Mouse (Mus musculus): ENCODE results near the gene Rab10. TPM values are rescaled to one million over a fixed set of nuclear protein-coding genes. Genes with fewer than 3 reads are reported as not detected.

Rab10 gene
- polyA plus RNA-seq, 1 experiment, result 50.2 TPM

GRCm38 (mm10) chr12:3291849-3292248, 17.9 kb downstream of the Rab10 start:
- TF ChIP-seq MYOD1 (IDR thresholded peaks at IDR 0.05; ENCODE audit: control insufficient read depth, insufficient read length, low read depth), result no peak
- Histone ChIP-seq H3K27me3 (ENCODE audit: control insufficient read depth, insufficient read depth, insufficient read length) (no peaks in the 10 kb centered on the region), H3K36me3 (ENCODE audit: control insufficient read depth, insufficient read depth) (peaks cover 27% of the 10 kb centered on the region), H3K79me2 (ENCODE audit: control insufficient read depth, insufficient read depth) (peaks cover 100% of the 10 kb centered on the region), H3K4me3 (ENCODE audit: insufficient read depth, poor library complexity, severe bottlenecking) (no peak overlapping the region), H3ac (ENCODE audit: control insufficient read depth, insufficient read length, low read depth) (no peak overlapping the region), H3K79me3 (ENCODE audit: low read depth) (peaks cover 95% of the 10 kb centered on the region)

GRCm38 (mm10) chr12:3291038-3291437, 18.7 kb downstream of the Rab10 start:
- H3K79me2 ChIP-seq (ENCODE audit: control insufficient read depth, insufficient read depth), result peaks cover 100% of the 10 kb centered on the region
- no peak overlapping the region for H3K4me3 ChIP-seq (ENCODE audit: insufficient read depth, poor library complexity, severe bottlenecking)
- no peaks in the 10 kb centered on the region for H3K27me3 ChIP-seq (ENCODE audit: control insufficient read depth, insufficient read depth, insufficient read length)
- TF ChIP-seq MYOD1 (IDR thresholded peaks at IDR 0.05; ENCODE audit: control insufficient read depth, insufficient read length, low read depth), result no peak
- TF ChIP-seq FOSL1 (IDR thresholded peaks at IDR 0.05; ENCODE audit: insufficient read depth, low read length, poor library complexity, severe bottlenecking), result no peak
- no peak for TF ChIP-seq USF1 (IDR thresholded peaks at IDR 0.05; ENCODE audit: low read depth)
- TF ChIP-seq MAX (IDR thresholded peaks at IDR 0.05), result no peak
- no peak for TF ChIP-seq CTCF (IDR thresholded peaks at IDR 0.05; ENCODE audit: control insufficient read depth, insufficient read depth, insufficient read length)
- TF ChIP-seq MYOG (IDR thresholded peaks at IDR 0.05; ENCODE audit: control insufficient read depth, extremely low read depth, insufficient read length), result no peak
- no peak for TF ChIP-seq CEBPB (IDR thresholded peaks at IDR 0.05; ENCODE audit: low read depth)
- no peak overlapping the region for H3ac ChIP-seq (ENCODE audit: control insufficient read depth, insufficient read length, low read depth)
- H3K36me3 ChIP-seq (ENCODE audit: control insufficient read depth, insufficient read depth), result peaks cover 24% of the 10 kb centered on the region
- H3K79me3 ChIP-seq (ENCODE audit: low read depth), result peaks cover 95% of the 10 kb centered on the region

GRCm38 (mm10) chr12:3288440-3288839, 21.3 kb downstream of the Rab10 start:
- peaks cover 17% of the 10 kb centered on the region for H3K36me3 ChIP-seq (ENCODE audit: control insufficient read depth, insufficient read depth)
- H3K79me3 ChIP-seq (ENCODE audit: low read depth), result peaks cover 96% of the 10 kb centered on the region
- H3ac ChIP-seq (ENCODE audit: control insufficient read depth, insufficient read length, low read depth), result no peak overlapping the region
- H3K79me2 ChIP-seq (ENCODE audit: control insufficient read depth, insufficient read depth), result peaks cover 100% of the 10 kb centered on the region
- no peak overlapping the region for H3K4me3 ChIP-seq (ENCODE audit: insufficient read depth, poor library complexity, severe bottlenecking)
- TF ChIP-seq MAX (IDR thresholded peaks at IDR 0.05) (no peak), USF1 (IDR thresholded peaks at IDR 0.05; ENCODE audit: low read depth) (no peak), FOSL1 (IDR thresholded peaks at IDR 0.05; ENCODE audit: insufficient read depth, low read length, poor library complexity, severe bottlenecking) (no peak), CEBPB (IDR thresholded peaks at IDR 0.05; ENCODE audit: low read depth) (no peak), MYOG (IDR thresholded peaks at IDR 0.05; ENCODE audit: control insufficient read depth, extremely low read depth, insufficient read length) (no peak), MYOD1 (IDR thresholded peaks at IDR 0.05; ENCODE audit: control insufficient read depth, insufficient read length, low read depth) (no peak), CTCF (IDR thresholded peaks at IDR 0.05; ENCODE audit: control insufficient read depth, insufficient read depth, insufficient read length) (no peak)
- no peaks in the 10 kb centered on the region for H3K27me3 ChIP-seq (ENCODE audit: control insufficient read depth, insufficient read depth, insufficient read length)

- H3ac ChIP-seq (ENCODE audit: control insufficient read depth, insufficient read length, low read depth), result no peak overlapping the region
- H3K36me3 ChIP-seq (ENCODE audit: control insufficient read depth, insufficient read depth), result peaks cover 8% of the 10 kb centered on the region
- H3K79me2 ChIP-seq (ENCODE audit: control insufficient read depth, insufficient read depth), result peaks cover 100% of the 10 kb centered on the region
- H3K79me3 ChIP-seq (ENCODE audit: low read depth), result peaks cover 98% of the 10 kb centered on the region
- no peak overlapping the region for H3K4me3 ChIP-seq (ENCODE audit: insufficient read depth, poor library complexity, severe bottlenecking)
- TF ChIP-seq MAX (IDR thresholded peaks at IDR 0.05) (no peak), CEBPB (IDR thresholded peaks at IDR 0.05; ENCODE audit: low read depth) (no peak), FOSL1 (IDR thresholded peaks at IDR 0.05; ENCODE audit: insufficient read depth, low read length, poor library complexity, severe bottlenecking) (no peak), MYOG (IDR thresholded peaks at IDR 0.05; ENCODE audit: control insufficient read depth, extremely low read depth, insufficient read length) (no peak), MYOD1 (IDR thresholded peaks at IDR 0.05; ENCODE audit: control insufficient read depth, insufficient read length, low read depth) (no peak), USF1 (IDR thresholded peaks at IDR 0.05; ENCODE audit: low read depth) (no peak), CTCF (IDR thresholded peaks at IDR 0.05; ENCODE audit: control insufficient read depth, insufficient read depth, insufficient read length) (no peak)
- no peaks in the 10 kb centered on the region for H3K27me3 ChIP-seq (ENCODE audit: control insufficient read depth, insufficient read depth, insufficient read length)
These were observed 23.9 kb downstream of the Rab10 start for GRCm38 (mm10) chr12:3285919-3286318.

GRCm38 (mm10) chr12:3285377-3285776, 24.4 kb downstream of the Rab10 start:
- H3K4me3 ChIP-seq (ENCODE audit: insufficient read depth, poor library complexity, severe bottlenecking), result no peak overlapping the region
- TF ChIP-seq FOSL1 (IDR thresholded peaks at IDR 0.05; ENCODE audit: insufficient read depth, low read length, poor library complexity, severe bottlenecking) (no peak), USF1 (IDR thresholded peaks at IDR 0.05; ENCODE audit: low read depth) (no peak), MYOG (IDR thresholded peaks at IDR 0.05; ENCODE audit: control insufficient read depth, extremely low read depth, insufficient read length) (no peak), MYOD1 (IDR thresholded peaks at IDR 0.05; ENCODE audit: control insufficient read depth, insufficient read length, low read depth) (no peak)
- H3K27me3 ChIP-seq (ENCODE audit: control insufficient read depth, insufficient read depth, insufficient read length), result no peaks in the 10 kb centered on the region
- peaks cover 100% of the 10 kb centered on the region for H3K79me2 ChIP-seq (ENCODE audit: control insufficient read depth, insufficient read depth)
- H3K79me3 ChIP-seq (ENCODE audit: low read depth), result peaks cover 98% of the 10 kb centered on the region
- peaks cover 11% of the 10 kb centered on the region for H3K36me3 ChIP-seq (ENCODE audit: control insufficient read depth, insufficient read depth)
- no peak overlapping the region for H3ac ChIP-seq (ENCODE audit: control insufficient read depth, insufficient read length, low read depth)

GRCm38 (mm10) chr12:3284463-3284862, 25.3 kb downstream of the Rab10 start:
- TF ChIP-seq CTCF (IDR thresholded peaks at IDR 0.05; ENCODE audit: control insufficient read depth, insufficient read depth, insufficient read length) (no peak), USF1 (IDR thresholded peaks at IDR 0.05; ENCODE audit: low read depth) (no peak), MAX (IDR thresholded peaks at IDR 0.05) (no peak), CEBPB (IDR thresholded peaks at IDR 0.05; ENCODE audit: low read depth) (no peak), FOSL1 (IDR thresholded peaks at IDR 0.05; ENCODE audit: insufficient read depth, low read length, poor library complexity, severe bottlenecking) (no peak), MYOG (IDR thresholded peaks at IDR 0.05; ENCODE audit: control insufficient read depth, extremely low read depth, insufficient read length) (no peak), MYOD1 (IDR thresholded peaks at IDR 0.05; ENCODE audit: control insufficient read depth, insufficient read length, low read depth) (no peak)
- peaks cover 100% of the 10 kb centered on the region for H3K79me2 ChIP-seq (ENCODE audit: control insufficient read depth, insufficient read depth)

More at GRCm38 (mm10) chr12:3284463-3284862, 25.3 kb downstream of the Rab10 start:
- no peaks in the 10 kb centered on the region for H3K27me3 ChIP-seq (ENCODE audit: control insufficient read depth, insufficient read depth, insufficient read length)
- H3K79me3 ChIP-seq (ENCODE audit: low read depth), result peaks cover 99% of the 10 kb centered on the region
- no peak overlapping the region for H3ac ChIP-seq (ENCODE audit: control insufficient read depth, insufficient read length, low read depth)
- H3K36me3 ChIP-seq (ENCODE audit: control insufficient read depth, insufficient read depth), result peaks cover 19% of the 10 kb centered on the region
- H3K4me3 ChIP-seq (ENCODE audit: insufficient read depth, poor library complexity, severe bottlenecking), result no peak overlapping the region
